Mouse (Mus musculus): Measurements from ENCODE around the gene Pcx. TPM values are rescaled to one million over a fixed set of nuclear protein-coding genes. Genes with fewer than 3 reads are reported as not detected.

The Pcx gene
- polyA plus RNA-seq, 1 experiment from 2014 or later = 18.4 TPM

- H3K36me3 ChIP-seq (ENCODE audit: control insufficient read depth, insufficient read depth, low read length) = no peaks in the 10 kb centered on the region
- no peak overlapping the region for H3K4me3 ChIP-seq (ENCODE audit: low read depth, low read length)
- H3K9me3 ChIP-seq (ENCODE audit: control insufficient read depth, low read length) = no peaks in the 10 kb centered on the region
- ATAC-seq (ENCODE audit: low read depth) (no peak), DNase-seq (ENCODE audit: low spot score) (no peak)
- H3K9ac ChIP-seq (ENCODE audit: low read depth, low read length) = no peak overlapping the region
- 50% methylated on average over 9 of the region's 9 CpGs for WGBS
- H3K27me3 ChIP-seq (replicated peaks; ENCODE audit: control insufficient read depth, insufficient read depth, low read length) = no peaks in the 10 kb centered on the region
- no peak overlapping the region for H3K27ac ChIP-seq (replicated peaks; ENCODE audit: low read depth, low read length)
- no peaks in the 10 kb centered on the region for H3K4me1 ChIP-seq (ENCODE audit: control insufficient read depth, insufficient read depth, low read length)
- no peak overlapping the region for H3K4me2 ChIP-seq (ENCODE audit: low read depth, low read length)
These were observed 17.6 kb upstream of the Pcx start for GRCm38 (mm10) chr19:4492526-4493296.

- Histone ChIP-seq H3K27me3 (replicated peaks; ENCODE audit: control insufficient read depth, insufficient read depth, low read length) (no peaks in the 10 kb centered on the region), H3K9ac (ENCODE audit: low read depth, low read length) (peak overlapping the region; percentile 30; the same call in 1 of the 2 replicates)
These were observed 15.6 kb upstream of the Pcx start for GRCm38 (mm10) chr19:4494707-4495106.

DNA sequence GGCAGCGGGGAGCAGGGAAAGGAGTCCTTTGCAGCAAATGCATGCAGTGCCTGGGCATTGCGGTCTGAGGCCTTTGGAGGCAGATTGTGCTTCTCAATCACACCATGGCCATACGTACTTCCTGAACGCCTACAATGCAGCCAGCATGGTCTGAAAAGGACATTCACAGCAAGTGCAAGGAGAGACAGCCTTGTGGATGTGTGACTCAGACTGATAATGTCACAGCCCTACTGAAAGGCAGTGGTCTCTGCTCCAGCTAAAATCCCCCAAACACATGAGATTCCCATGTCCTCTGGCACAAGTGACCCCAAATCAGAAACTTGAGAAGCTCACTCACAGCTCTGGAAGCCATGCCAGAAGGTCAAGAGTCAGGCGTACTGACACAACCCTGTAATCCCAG lies 14.5 kb upstream of the Pcx start:
- no peaks in the 10 kb centered on the region for H3K27me3 ChIP-seq (replicated peaks; ENCODE audit: control insufficient read depth, insufficient read depth, low read length)
- ATAC-seq (ENCODE audit: low read depth) = no peak
- no peak overlapping the region for H3K27ac ChIP-seq (replicated peaks; ENCODE audit: low read depth, low read length)
- H3K4me1 ChIP-seq (ENCODE audit: control insufficient read depth, insufficient read depth, low read length) = no peaks in the 10 kb centered on the region
- H3K36me3 ChIP-seq (ENCODE audit: control insufficient read depth, insufficient read depth, low read length) = no peaks in the 10 kb centered on the region
- DNase-seq (ENCODE audit: low spot score) = no peak
- H3K4me2 ChIP-seq (ENCODE audit: low read depth, low read length) = no peak overlapping the region
- no peak overlapping the region for H3K4me3 ChIP-seq (ENCODE audit: low read depth, low read length)
- 80% methylated on average over 5 of the region's 5 CpGs for WGBS
- no peak overlapping the region for H3K9ac ChIP-seq (ENCODE audit: low read depth, low read length)
- H3K9me3 ChIP-seq (ENCODE audit: control insufficient read depth, low read length) = no peaks in the 10 kb centered on the region

More at GRCm38 (mm10) chr19:4494707-4495106, 15.6 kb upstream of the Pcx start:
- Histone ChIP-seq H3K4me1 (ENCODE audit: control insufficient read depth, insufficient read depth, low read length) (no peaks in the 10 kb centered on the region), H3K36me3 (ENCODE audit: control insufficient read depth, insufficient read depth, low read length) (no peaks in the 10 kb centered on the region), H3K9me3 (ENCODE audit: control insufficient read depth, low read length) (no peaks in the 10 kb centered on the region), H3K4me2 (ENCODE audit: low read depth, low read length) (no peak overlapping the region), H3K27ac (replicated peaks; ENCODE audit: low read depth, low read length) (no peak overlapping the region), H3K4me3 (ENCODE audit: low read depth, low read length) (no peak overlapping the region)
- 69% methylated on average over 7 of the region's 7 CpGs for WGBS
- no peak for DNase-seq (ENCODE audit: low spot score)
- ATAC-seq (ENCODE audit: low read depth) = no peak

DNA sequence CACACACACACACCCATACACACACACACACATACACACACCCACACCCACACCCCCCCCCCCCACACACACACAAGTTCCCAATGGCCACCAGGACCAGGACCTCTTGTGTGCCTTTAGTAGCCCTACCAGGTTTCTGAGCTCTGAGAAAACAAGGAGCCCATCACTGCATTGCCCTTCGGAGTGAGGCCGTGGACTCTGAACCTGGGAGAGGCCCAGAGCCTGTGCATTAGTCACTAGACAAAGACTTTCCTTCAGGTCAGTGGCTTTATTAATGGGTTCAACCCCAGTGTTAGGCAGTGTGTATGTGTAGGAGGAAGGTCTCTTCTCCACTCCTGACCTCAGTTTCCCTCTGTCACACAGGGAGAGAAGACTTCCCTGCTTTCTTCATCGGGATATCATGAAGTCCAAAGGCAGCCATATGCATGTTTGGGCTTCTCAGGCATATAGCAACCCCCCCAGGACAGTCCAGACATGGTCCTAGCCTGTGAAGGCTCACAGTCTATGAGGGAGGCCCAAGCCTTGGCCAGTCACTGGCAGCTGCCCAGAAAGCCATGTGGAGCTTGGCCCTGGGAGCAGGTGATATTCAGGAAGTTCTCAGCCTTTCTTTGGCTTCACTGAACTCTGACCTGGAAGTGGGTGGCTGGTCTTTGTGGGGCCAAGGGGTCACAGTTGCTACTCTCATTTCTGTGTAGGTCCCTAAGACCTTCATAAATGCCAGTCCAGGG lies 13.6 kb upstream of the Pcx start:
- Histone ChIP-seq H3K9me3 (ENCODE audit: control insufficient read depth, low read length) (no peaks in the 10 kb centered on the region), H3K36me3 (ENCODE audit: control insufficient read depth, insufficient read depth, low read length) (no peaks in the 10 kb centered on the region), H3K27me3 (replicated peaks; ENCODE audit: control insufficient read depth, insufficient read depth, low read length) (no peaks in the 10 kb centered on the region), H3K27ac (replicated peaks; ENCODE audit: low read depth, low read length) (no peak overlapping the region), H3K4me1 (ENCODE audit: control insufficient read depth, insufficient read depth, low read length) (no peaks in the 10 kb centered on the region), H3K9ac (ENCODE audit: low read depth, low read length) (no peak overlapping the region), H3K4me2 (ENCODE audit: low read depth, low read length) (no peak overlapping the region), H3K4me3 (ENCODE audit: low read depth, low read length) (no peak overlapping the region)
- DNase-seq (ENCODE audit: low spot score) (no peak), ATAC-seq (ENCODE audit: low read depth) (no peak)
- 92% methylated on average over 3 of the region's 3 CpGs for WGBS

GRCm38 (mm10) chr19:4497263-4497973 lies 12.9 kb upstream of the Pcx start:
- H3K4me1 ChIP-seq (ENCODE audit: control insufficient read depth, insufficient read depth, low read length) = no peaks in the 10 kb centered on the region
- H3K27ac ChIP-seq (replicated peaks; ENCODE audit: low read depth, low read length) = no peak overlapping the region
- no peaks in the 10 kb centered on the region for H3K36me3 ChIP-seq (ENCODE audit: control insufficient read depth, insufficient read depth, low read length)
- WGBS = 10% methylated on average over 4 of the region's 4 CpGs
- peak overlapping the region; percentile 16 for H3K4me2 ChIP-seq (ENCODE audit: low read depth, low read length)
- ATAC-seq (ENCODE audit: low read depth) (peak; percentile 69; the same call in 1 of the 2 replicates), DNase-seq (ENCODE audit: low spot score) (peak; percentile 86)
- H3K4me3 ChIP-seq (ENCODE audit: low read depth, low read length) = no peak overlapping the region
- H3K9ac ChIP-seq (ENCODE audit: low read depth, low read length) = no peak overlapping the region
- H3K9me3 ChIP-seq (ENCODE audit: control insufficient read depth, low read length) = no peaks in the 10 kb centered on the region
- no peaks in the 10 kb centered on the region for H3K27me3 ChIP-seq (replicated peaks; ENCODE audit: control insufficient read depth, insufficient read depth, low read length)

DNA sequence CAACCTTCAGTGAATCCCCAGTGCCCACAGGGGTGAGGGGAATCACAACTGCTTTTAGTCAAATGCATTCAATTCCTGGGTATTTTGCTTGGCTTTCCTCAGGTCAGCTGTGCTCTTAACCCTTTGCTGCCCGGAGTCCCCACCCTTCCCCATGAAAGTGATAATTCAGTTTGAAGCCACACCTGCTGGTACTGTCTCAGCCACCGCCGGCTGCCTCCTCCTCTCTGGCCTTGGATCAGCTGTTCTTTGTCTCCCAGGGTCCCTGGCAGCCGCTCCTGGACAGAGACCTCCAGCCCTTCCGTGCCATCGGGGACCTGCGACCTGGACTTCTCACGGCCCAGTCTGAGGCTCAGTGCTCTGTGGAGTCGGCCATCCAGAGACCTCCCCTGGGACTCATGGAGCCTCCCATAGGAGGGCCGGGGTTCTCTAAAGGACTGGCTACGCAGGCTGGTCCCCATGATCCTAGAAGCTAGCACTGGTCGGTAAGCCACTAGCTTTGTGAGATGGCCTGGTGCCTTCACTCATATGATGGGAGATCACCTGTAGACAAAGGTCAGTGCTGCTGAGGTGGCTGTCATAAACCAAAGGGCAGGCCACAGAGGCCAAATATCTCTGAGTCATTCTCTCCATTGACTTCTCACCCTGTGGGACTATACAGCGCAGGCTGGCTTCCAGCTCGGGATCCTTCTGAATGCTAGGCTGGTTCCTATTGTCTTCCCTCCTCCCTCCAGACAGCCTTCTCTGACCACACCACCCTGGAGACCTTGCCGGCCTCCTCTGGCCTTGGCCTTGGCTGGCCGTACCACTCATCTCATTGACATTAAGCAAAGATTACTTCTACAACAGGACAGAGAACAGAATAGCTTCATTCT lies 12.0 kb upstream of the Pcx start, which contains the start of gene 2010003K11Rik:
Gene 2010003K11Rik (minus strand): TSS at position 522 of the 872 bp plus-strand sequence.
- WGBS = 62% methylated on average over 16 of the region's 16 CpGs
- H3K4me1 ChIP-seq (ENCODE audit: control insufficient read depth, insufficient read depth, low read length) = no peaks in the 10 kb centered on the region
- no peaks in the 10 kb centered on the region for H3K36me3 ChIP-seq (ENCODE audit: control insufficient read depth, insufficient read depth, low read length)
- H3K4me3 ChIP-seq (ENCODE audit: low read depth, low read length) = no peak within 1 kb of the TSS
- no peak for DNase-seq (ENCODE audit: low spot score)
- H3K27ac ChIP-seq (replicated peaks; ENCODE audit: low read depth, low read length) = no peak within 1 kb of the TSS
- H3K4me2 ChIP-seq (ENCODE audit: low read depth, low read length) = peak within 1 kb of the TSS; percentile 16
- H3K9me3 ChIP-seq (ENCODE audit: control insufficient read depth, low read length) = no peaks in the 10 kb centered on the region
- H3K27me3 ChIP-seq (replicated peaks; ENCODE audit: control insufficient read depth, insufficient read depth, low read length) = no peaks in the 10 kb centered on the region
- no peak within 1 kb of the TSS for H3K9ac ChIP-seq (ENCODE audit: low read depth, low read length)
- ATAC-seq (ENCODE audit: low read depth) = 0 out of 2 replicates have a peak, but pooled peaks have one; percentile 12

GRCm38 (mm10) chr19:4502701-4503100 lies 7.6 kb upstream of the Pcx start:
- Histone ChIP-seq H3K9ac (ENCODE audit: low read depth, low read length) (no peak overlapping the region), H3K27ac (replicated peaks; ENCODE audit: low read depth, low read length) (no peak overlapping the region), H3K4me1 (ENCODE audit: control insufficient read depth, insufficient read depth, low read length) (no peaks in the 10 kb centered on the region), H3K27me3 (replicated peaks; ENCODE audit: control insufficient read depth, insufficient read depth, low read length) (no peaks in the 10 kb centered on the region), H3K4me3 (ENCODE audit: low read depth, low read length) (no peak overlapping the region), H3K4me2 (ENCODE audit: low read depth, low read length) (no peak overlapping the region), H3K36me3 (ENCODE audit: control insufficient read depth, insufficient read depth, low read length) (no peaks in the 10 kb centered on the region), H3K9me3 (ENCODE audit: control insufficient read depth, low read length) (no peaks in the 10 kb centered on the region)
- DNase-seq (ENCODE audit: low spot score) = no peak
- ATAC-seq (ENCODE audit: low read depth) = no peak
- WGBS = 63% methylated on average over 2 of the region's 2 CpGs

DNA sequence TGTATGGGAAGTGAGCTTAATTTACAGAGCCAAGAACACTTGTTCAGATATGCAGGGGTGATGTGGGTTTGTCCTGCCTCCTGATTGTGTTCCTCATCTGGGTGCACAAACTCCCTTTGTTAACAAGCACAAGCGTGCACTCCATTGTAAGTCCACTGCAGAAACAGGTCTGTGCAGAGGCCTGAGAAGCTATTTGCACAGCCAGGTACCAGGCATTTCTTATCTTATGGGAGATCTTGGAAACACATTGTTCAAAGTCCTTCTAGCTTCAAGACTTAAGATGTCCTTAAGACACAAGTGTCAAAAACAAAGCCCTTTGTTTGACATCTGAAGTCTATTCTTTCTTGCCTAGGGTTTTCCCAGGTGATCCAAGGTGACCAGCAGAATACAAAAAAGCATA lies 5.4 kb upstream of the Pcx start:
- H3K4me3 ChIP-seq (ENCODE audit: low read depth, low read length) = no peak overlapping the region

More for the DNA sequence above, 5.4 kb upstream of the Pcx start:
- ATAC-seq (ENCODE audit: low read depth) (no peak), DNase-seq (ENCODE audit: low spot score) (no peak)
- H3K9me3 ChIP-seq (ENCODE audit: control insufficient read depth, low read length) = no peaks in the 10 kb centered on the region
- 88% methylated on average over 1 of the region's 1 CpGs for WGBS
- no peak overlapping the region for H3K4me2 ChIP-seq (ENCODE audit: low read depth, low read length)
- H3K4me1 ChIP-seq (ENCODE audit: control insufficient read depth, insufficient read depth, low read length) = peaks cover 3% of the 10 kb centered on the region; the same call in 1 of the 2 replicates
- no peaks in the 10 kb centered on the region for H3K27me3 ChIP-seq (replicated peaks; ENCODE audit: control insufficient read depth, insufficient read depth, low read length)
- H3K36me3 ChIP-seq (ENCODE audit: control insufficient read depth, insufficient read depth, low read length) = no peaks in the 10 kb centered on the region
- H3K27ac ChIP-seq (replicated peaks; ENCODE audit: low read depth, low read length) = no peak overlapping the region
- H3K9ac ChIP-seq (ENCODE audit: low read depth, low read length) = no peak overlapping the region

Measured in embryonic facial prominence, embryonic 14.5 days (tissue).